Comparison of ENCODE assay signal across 9 mouse cellular contexts in genomic region chr2:157464746-157465126, GRCm38 (mm10). TPM values are rescaled to one million over a fixed set of nuclear protein-coding genes. Genes with fewer than 3 reads are reported as not detected.
DNase-seq lines count a peak whose midpoint lies in the region; ATAC-seq and TF ChIP-seq lines count a peak whose summit lies in the region.
"Had no signal": no experiment of that assay in that cellular context is flagged by ENCODE, and none has a peak within 500 bp of the region (broad histone marks: within the 10 kb centered on the region; RNA-seq: fewer than 3 reads in every experiment).

No protein-coding gene starts in this region.

- peak; percentile 62 to 72 for DNase-seq in layer of hippocampus, postnatal 10 days (ENCODE audit: low spot score in 2 of 2)
- no peak for DNase-seq in layer of hippocampus, adult 8-10 months (ENCODE audit: low spot score in 2 of 2)
- DNase-seq in brain, embryonic 14.5 days (ENCODE audit: low read depth), result peak; percentile 99
- peak; percentile 87 for DNase-seq in yolk sac, embryonic 10.5 days (ENCODE audit: low spot score)
- DNase-seq in testis, postnatal 10 days (ENCODE audit: low spot score), result no peak
- DNase-seq in spleen, postnatal 4 days (ENCODE audit: low spot score in 2 of 2), result no peak

- H3K9me3 ChIP-seq in forebrain, embryonic 12.5 days, result no peaks in the 10 kb centered on the region
- H3K9me3 ChIP-seq in limb, embryonic 15.5 days, result no peaks in the 10 kb centered on the region

- no peaks in the 10 kb centered on the region for H3K27me3 ChIP-seq in forebrain, embryonic 12.5 days
- no peaks in the 10 kb centered on the region for H3K27me3 ChIP-seq in limb, embryonic 15.5 days

- ATAC-seq in forebrain, embryonic 12.5 days (ENCODE audit: low FRiP score), result peak; percentile 95
- ATAC-seq in limb, embryonic 15.5 days (ENCODE audit: insufficient number of reproducible peaks, low FRiP score, low TSS enrichment, low read depth), result peak; percentile 85

- H3K4me1 ChIP-seq in forebrain, embryonic 12.5 days, result peaks cover 75% of the 10 kb centered on the region
- H3K4me1 ChIP-seq in limb, embryonic 15.5 days, result peaks cover 48% of the 10 kb centered on the region

- peak overlapping the region; percentile 99 for H3K27ac ChIP-seq in forebrain, embryonic 12.5 days
- peak overlapping the region; percentile 89 for H3K27ac ChIP-seq in limb, embryonic 15.5 days
- H3K27ac ChIP-seq: macrophage had no signal

- peak overlapping the region; percentile 65 for H3K9ac ChIP-seq in forebrain, embryonic 12.5 days
- H3K9ac ChIP-seq in limb, embryonic 15.5 days, result no peak overlapping the region

- peaks cover 56% of the 10 kb centered on the region for H3K36me3 ChIP-seq in forebrain, embryonic 12.5 days (replicated peaks)
- H3K36me3 ChIP-seq in limb, embryonic 15.5 days, result peaks cover 77% of the 10 kb centered on the region

- peak overlapping the region; percentile 13 for H3K4me3 ChIP-seq in forebrain, embryonic 12.5 days (replicated peaks)
- H3K4me3 ChIP-seq in limb, embryonic 15.5 days, result 0 out of 2 replicates have a peak overlapping the region, but pooled peaks have one; percentile 5

- TF ChIP-seq POLR2A in brain, embryonic 14.5 days (IDR thresholded peaks at IDR 0.05; ENCODE audit: borderline replicate concordance, extremely low read depth, insufficient read depth, insufficient read length, poor library complexity, severe bottlenecking), result peak; percentile 54; the same call in 1 of the 2 replicates

- TF ChIP-seq CTCF in brain, embryonic 14.5 days (IDR thresholded peaks at IDR 0.05; ENCODE audit: borderline replicate concordance, extremely low read depth, insufficient read depth, insufficient read length), result no peak

- WGBS in forebrain, embryonic 12.5 days, result 0% methylated on average over 12 of the region's 12 CpGs
- WGBS in limb, embryonic 15.5 days, result 6% methylated on average over 12 of the region's 12 CpGs

- peak overlapping the region; percentile 46 for H3K4me2 ChIP-seq in forebrain, embryonic 12.5 days
- H3K4me2 ChIP-seq in limb, embryonic 15.5 days, result peak overlapping the region; percentile 19

RNA-seq across cellular contexts. Expression of gene Src, which starts 46.5 kb away (rescaled TPM):
- total RNA-seq in layer of hippocampus, postnatal 10 days (2021), result 100 to 1,000 TPM in 1 of 2 experiments, 10 to 100 TPM in 1; 92.7 to 101 TPM
- total RNA-seq in layer of hippocampus, adult 8-10 months (2022), result 100 to 1,000 TPM; 124 to 150 (median 133) TPM
- 87.7 and 98.1 TPM in 2 replicates for polyA plus RNA-seq in brain, embryonic 14.5 days (2012; rRNA removed)
- polyA plus RNA-seq in forebrain, embryonic 12.5 days (2016; fragmentation: Nextera tagmentation; extraction: Ambion mirVana), result 35.1 and 38.0 TPM in 2 replicates
- polyA plus RNA-seq in limb, embryonic 15.5 days (2015; fragmentation: Nextera tagmentation; extraction: Ambion mirVana), result 14.8 and 18.5 TPM in 2 replicates

Comparison
In these comparisons a context has a peak if more than half of its experiments do, and no peak if none do; other contexts are left out.
1. DNase-seq: peak in layer of hippocampus, postnatal 10 days (2 of 2), brain, embryonic 14.5 days (single experiment) and yolk sac, embryonic 10.5 days (single experiment); none in layer of hippocampus, adult 8-10 months (0 of 2), testis, postnatal 10 days (single experiment) and spleen, postnatal 4 days (0 of 2).